Mouse (Mus musculus) urinary bladder, adult 18-20 months (tissue): ENCODE results near the gene Klhl33.
A peak's percentile ranks its signal among the peaks of the same experiment; 100 is the strongest.
"Not testable (repeated sequence)": the region's sequence is repeated elsewhere in the genome, so short reads cannot be mapped to it uniquely, and the experiment has no call there.

Source experiments
- DNase-seq, 2 experiments: peaks; one replicate each; pipeline ENCODE4 v3.0.0; 2022; ENCODE audit warnings: low spot score in 2 of 2, mixed read lengths in 2 of 2

Klhl33 gene

GRCm38 (mm10) chr14:50897374-50897765, at the start of gene Klhl33:
Gene Klhl33 (minus strand): TSS chr14:50897507.
- no peak for DNase-seq

GRCm38 (mm10) chr14:50945526-50945925, 48.2 kb upstream of the Klhl33 start:
- DNase-seq = not testable (repeated sequence)

- not testable (repeated sequence) for DNase-seq
Observed at GRCm38 (mm10) chr14:50945081-50945480, 47.8 kb upstream of the Klhl33 start.

GRCm38 (mm10) chr14:50944668-50945033, 47.3 kb upstream of the Klhl33 start:
- DNase-seq = not testable (repeated sequence)

GRCm38 (mm10) chr14:50943932-50944667, 46.8 kb upstream of the Klhl33 start, which contains the start of gene Gm49342:
Gene Gm49342 (plus strand): TSS chr14:50944517.
- DNase-seq = peak; percentile 96 to 97

GRCm38 (mm10) chr14:50938940-50939339, 41.6 kb upstream of the Klhl33 start:
- no peak for DNase-seq

GRCm38 (mm10) chr14:50938119-50938908, 41.0 kb upstream of the Klhl33 start:
- no peak for DNase-seq

- no peak for DNase-seq
Observed at GRCm38 (mm10) chr14:50936649-50937048, 39.3 kb upstream of the Klhl33 start.

GRCm38 (mm10) chr14:50931493-50932020, 34.2 kb upstream of the Klhl33 start:
- DNase-seq = no peak

GRCm38 (mm10) chr14:50930754-50931492, 33.6 kb upstream of the Klhl33 start, which contains the start of the genes Pip4p1 and Pnp:
Gene Pip4p1 (minus strand): TSS chr14:50930856.
Gene Pnp (plus strand): TSS chr14:50931082.
- DNase-seq = peak; percentile 99

- DNase-seq = peak; percentile 52 to 70
Observed at GRCm38 (mm10) chr14:50930377-50930753, 33.1 kb upstream of the Klhl33 start.

GRCm38 (mm10) chr14:50929951-50930350, 32.6 kb upstream of the Klhl33 start:
- no peak for DNase-seq

GRCm38 (mm10) chr14:50927366-50927765, 30.1 kb upstream of the Klhl33 start:
- DNase-seq = no peak

- no peak for DNase-seq
Observed at GRCm38 (mm10) chr14:50925111-50925920, 28.0 kb upstream of the Klhl33 start.

GRCm38 (mm10) chr14:50924281-50925064, 27.2 kb upstream of the Klhl33 start, which contains the start of the genes Osgep and Apex1:
Gene Osgep (minus strand): TSS chr14:50924893.
Gene Apex1 (plus strand): TSS chr14:50924968.
- DNase-seq = peak; percentile 93 to 97

GRCm38 (mm10) chr14:50923437-50923836, 26.1 kb upstream of the Klhl33 start:
- not testable (repeated sequence) for DNase-seq

- no peak for DNase-seq
Observed at GRCm38 (mm10) chr14:50911356-50911755, 14.0 kb upstream of the Klhl33 start.

GRCm38 (mm10) chr14:50908126-50908525, 10.8 kb upstream of the Klhl33 start:
- no peak for DNase-seq

GRCm38 (mm10) chr14:50905327-50905726, 8.0 kb upstream of the Klhl33 start:
- DNase-seq = not testable (repeated sequence)

GRCm38 (mm10) chr14:50904828-50905129, 7.5 kb upstream of the Klhl33 start:
- no peak for DNase-seq
